Mouse (Mus musculus): Measurements from ENCODE around the gene Ndufs2. TPM values are rescaled to one million over a fixed set of nuclear protein-coding genes. Genes with fewer than 3 reads are reported as not detected.
A peak's percentile ranks its signal among the peaks of the same experiment; 100 is the strongest.

Ndufs2 gene
- polyA plus RNA-seq, 1 experiment from 2014 or later = 257 TPM

- H3K4me3 ChIP-seq = no peak overlapping the region
- H3K4me1 ChIP-seq (replicated peaks) = peaks cover 32% of the 10 kb centered on the region
- H3K27me3 ChIP-seq = no peaks in the 10 kb centered on the region
- 94% methylated on average over 14 of the region's 14 CpGs for WGBS
- H3K9ac ChIP-seq = no peak overlapping the region
- no peaks in the 10 kb centered on the region for H3K9me3 ChIP-seq
- H3K27ac ChIP-seq (replicated peaks) = no peak overlapping the region
- no peak for ATAC-seq (ENCODE audit: low read depth)
- peaks cover 72% of the 10 kb centered on the region for H3K36me3 ChIP-seq
- H3K4me2 ChIP-seq = no peak overlapping the region
Observed at GRCm38 (mm10) chr1:171276110-171276748, 25.0 kb upstream of the Ndufs2 start.

GRCm38 (mm10) chr1:171275144-171275734, 24.1 kb upstream of the Ndufs2 start:
- no peak overlapping the region for H3K9ac ChIP-seq
- no peak for ATAC-seq (ENCODE audit: low read depth)
- no peaks in the 10 kb centered on the region for H3K27me3 ChIP-seq
- H3K27ac ChIP-seq (replicated peaks) = no peak overlapping the region
- no peaks in the 10 kb centered on the region for H3K9me3 ChIP-seq
- no peak overlapping the region for H3K4me3 ChIP-seq
- no peak overlapping the region for H3K4me2 ChIP-seq
- 80% methylated on average over 11 of the region's 11 CpGs for WGBS
- H3K36me3 ChIP-seq = peaks cover 72% of the 10 kb centered on the region
- H3K4me1 ChIP-seq (replicated peaks) = peaks cover 34% of the 10 kb centered on the region

GRCm38 (mm10) chr1:171274171-171274570, 23.0 kb upstream of the Ndufs2 start:
- Histone ChIP-seq H3K27me3 (no peaks in the 10 kb centered on the region), H3K4me2 (no peak overlapping the region), H3K4me1 (replicated peaks) (peaks cover 32% of the 10 kb centered on the region), H3K9me3 (no peaks in the 10 kb centered on the region), H3K4me3 (no peak overlapping the region), H3K36me3 (peaks cover 72% of the 10 kb centered on the region), H3K9ac (no peak overlapping the region), H3K27ac (replicated peaks) (no peak overlapping the region)
- WGBS = 89% methylated on average over 12 of the region's 12 CpGs
- ATAC-seq (ENCODE audit: low read depth) = no peak

GRCm38 (mm10) chr1:171272086-171272485, 20.9 kb upstream of the Ndufs2 start:
- H3K36me3 ChIP-seq = peaks cover 55% of the 10 kb centered on the region
- H3K4me2 ChIP-seq = peak overlapping the region; percentile 98
- peaks cover 32% of the 10 kb centered on the region for H3K4me1 ChIP-seq (replicated peaks)
- no peak overlapping the region for H3K4me3 ChIP-seq
- 94% methylated on average over 3 of the region's 3 CpGs for whole genome bisulfite sequencing
- ATAC-seq (ENCODE audit: low read depth) = no peak
- no peaks in the 10 kb centered on the region for H3K27me3 ChIP-seq
- no peak overlapping the region for H3K27ac ChIP-seq (replicated peaks)
- 0 out of 2 replicates have a peak overlapping the region, but pooled peaks have one; percentile 88 for H3K9ac ChIP-seq
- H3K9me3 ChIP-seq = no peaks in the 10 kb centered on the region

GRCm38 (mm10) chr1:171271622-171272021, 20.4 kb upstream of the Ndufs2 start:
- no peak overlapping the region for H3K27ac ChIP-seq (replicated peaks)
- peak overlapping the region; percentile 98 for H3K4me2 ChIP-seq
- H3K9me3 ChIP-seq = no peaks in the 10 kb centered on the region
- H3K9ac ChIP-seq = 0 out of 2 replicates have a peak overlapping the region, but pooled peaks have one; percentile 88
- peak overlapping the region; percentile 88; the same call in 1 of the 2 replicates for H3K4me3 ChIP-seq
- peaks cover 50% of the 10 kb centered on the region for H3K36me3 ChIP-seq
- H3K4me1 ChIP-seq (replicated peaks) = peaks cover 32% of the 10 kb centered on the region
- no peak for ATAC-seq (ENCODE audit: low read depth)
- WGBS = 77% methylated on average over 10 of the region's 10 CpGs
- no peaks in the 10 kb centered on the region for H3K27me3 ChIP-seq

- H3K36me3 ChIP-seq = peaks cover 46% of the 10 kb centered on the region
- peak overlapping the region; percentile 88 for H3K9ac ChIP-seq
- no peak overlapping the region for H3K27ac ChIP-seq (replicated peaks)
- peak overlapping the region; percentile 88 for H3K4me3 ChIP-seq
- WGBS = 56% methylated on average over 9 of the region's 9 CpGs
- ATAC-seq (ENCODE audit: low read depth) = no peak
- no peaks in the 10 kb centered on the region for H3K27me3 ChIP-seq
- no peaks in the 10 kb centered on the region for H3K9me3 ChIP-seq
- H3K4me2 ChIP-seq = peak overlapping the region; percentile 98
- peaks cover 28% of the 10 kb centered on the region for H3K4me1 ChIP-seq (replicated peaks)
Observed at GRCm38 (mm10) chr1:171271196-171271595, 20.0 kb upstream of the Ndufs2 start.

GRCm38 (mm10) chr1:171270573-171270900, 19.3 kb upstream of the Ndufs2 start:
- no peaks in the 10 kb centered on the region for H3K9me3 ChIP-seq
- under 1% methylated on average over 19 of the region's 19 CpGs for WGBS
- H3K4me1 ChIP-seq (replicated peaks) = peaks cover 26% of the 10 kb centered on the region
- no peak overlapping the region for H3K27ac ChIP-seq (replicated peaks)
- H3K27me3 ChIP-seq = no peaks in the 10 kb centered on the region
- peak overlapping the region; percentile 88 for H3K9ac ChIP-seq
- peaks cover 40% of the 10 kb centered on the region for H3K36me3 ChIP-seq
- peak overlapping the region; percentile 98 for H3K4me2 ChIP-seq
- peak overlapping the region; percentile 88 for H3K4me3 ChIP-seq
- ATAC-seq (ENCODE audit: low read depth) = peak; percentile 74

- Histone ChIP-seq H3K4me2 (peak within 1 kb of the TSS; percentile 98), H3K4me1 (replicated peaks) (peaks cover 26% of the 10 kb centered on the region), H3K9me3 (no peaks in the 10 kb centered on the region), H3K27me3 (no peaks in the 10 kb centered on the region), H3K36me3 (peaks cover 34% of the 10 kb centered on the region), H3K27ac (replicated peaks) (peak within 1 kb of the TSS; percentile 64), H3K9ac (peak within 1 kb of the TSS; percentile 88), H3K4me3 (peak within 1 kb of the TSS; percentile 88)
- 3% methylated on average over 36 of the region's 36 CpGs for WGBS
- peak; percentile 93 for ATAC-seq (ENCODE audit: low read depth)
Observed at GRCm38 (mm10) chr1:171269848-171270572, 18.8 kb upstream of the Ndufs2 start, which contains the start of gene B4galt3. B4galt3 (plus strand) TSS chr1:171270328.

- peaks cover 18% of the 10 kb centered on the region for H3K36me3 ChIP-seq
- peaks cover 26% of the 10 kb centered on the region for H3K4me1 ChIP-seq (replicated peaks)
- WGBS = 64% methylated on average over 1 of the region's 1 CpGs
- H3K27ac ChIP-seq (replicated peaks) = no peak overlapping the region
- ATAC-seq (ENCODE audit: low read depth) = no peak
- H3K4me3 ChIP-seq = no peak overlapping the region
- no peaks in the 10 kb centered on the region for H3K27me3 ChIP-seq
- no peak overlapping the region for H3K9ac ChIP-seq
- no peaks in the 10 kb centered on the region for H3K9me3 ChIP-seq
- H3K4me2 ChIP-seq = no peak overlapping the region
Observed at GRCm38 (mm10) chr1:171268341-171268740, 17.2 kb upstream of the Ndufs2 start.

- Histone ChIP-seq H3K4me2 (no peak overlapping the region), H3K27ac (replicated peaks) (no peak overlapping the region), H3K4me3 (no peak overlapping the region), H3K36me3 (no peaks in the 10 kb centered on the region), H3K9me3 (no peaks in the 10 kb centered on the region), H3K27me3 (no peaks in the 10 kb centered on the region), H3K4me1 (replicated peaks) (peaks cover 22% of the 10 kb centered on the region), H3K9ac (no peak overlapping the region)
- WGBS = 77% methylated on average over 4 of the region's 4 CpGs
- no peak for ATAC-seq (ENCODE audit: low read depth)
Observed at GRCm38 (mm10) chr1:171265971-171266744, 15.0 kb upstream of the Ndufs2 start.

GRCm38 (mm10) chr1:171263666-171264461, 12.7 kb upstream of the Ndufs2 start:
- Histone ChIP-seq H3K27me3 (no peaks in the 10 kb centered on the region), H3K4me2 (peak overlapping the region; percentile 56), H3K27ac (replicated peaks) (peak overlapping the region; percentile 87), H3K9me3 (no peaks in the 10 kb centered on the region), H3K36me3 (no peaks in the 10 kb centered on the region), H3K4me1 (replicated peaks) (peaks cover 9% of the 10 kb centered on the region), H3K4me3 (no peak overlapping the region), H3K9ac (no peak overlapping the region)
- ATAC-seq (ENCODE audit: low read depth) = peak; percentile 2; the same call in 1 of the 2 replicates
- 87% methylated on average over 3 of the region's 3 CpGs for WGBS
